Mouse (Mus musculus) limb, embryonic 11.5 days (tissue): ENCODE measurements around the gene Tnfaip8l1. TPM values are rescaled to one million over a fixed set of nuclear protein-coding genes. Genes with fewer than 3 reads are reported as not detected.

Experiments
- ATAC-seq: fragments of 200-750 bp; cut with Nextera tagmentation; 2 replicates; pipeline ENCODE4 v1.8.0; 2017; ENCODE audit warnings: low read depth; ENCODE audit not compliant: insufficient number of reproducible peaks, low FRiP score, low TSS enrichment
- DNase-seq: peaks from one replicate; pipeline ENCODE4 v3.0.0-alpha.2; 2015; ENCODE audit warnings: low spot score
- H3K27ac ChIP-seq: fragments of 300-500 bp; sonication (generic); replicated peaks from 2 replicates; pipeline ENCODE4 v1.5.1; 2014; ENCODE audit warnings: low read depth, mild to moderate bottlenecking, low read length
- H3K27me3 ChIP-seq: fragments of 300-500 bp; sonication (generic); 2 replicates; pipeline ENCODE4 v1.6.1; 2014; ENCODE audit warnings: mild to moderate bottlenecking, low read length, mixed read lengths; ENCODE audit not compliant: control insufficient read depth, insufficient read depth
- H3K36me3 ChIP-seq: fragments of 300-500 bp; sonication (generic); 2 replicates; pipeline ENCODE4 v1.6.1; 2014; ENCODE audit warnings: mild to moderate bottlenecking, low read length, moderate library complexity, mixed read lengths; ENCODE audit not compliant: control insufficient read depth, insufficient read depth
- H3K4me1 ChIP-seq: fragments of 300-500 bp; sonication (generic); 2 replicates; pipeline ENCODE4 v1.6.1; 2014; ENCODE audit warnings: low read length, mixed read lengths; ENCODE audit not compliant: control insufficient read depth, insufficient read depth
- H3K4me2 ChIP-seq: fragments of 300-500 bp; sonication (generic); 2 replicates; pipeline ENCODE4 v1.6.1; 2014; ENCODE audit warnings: low read depth, mild to moderate bottlenecking, moderate library complexity; ENCODE audit not compliant: severe bottlenecking
- H3K4me3 ChIP-seq: fragments of 300-500 bp; sonication (generic); 2 replicates; pipeline ENCODE4 v1.5.1; 2014; ENCODE audit warnings: low read depth, low read length
- H3K9ac ChIP-seq: fragments of 300-500 bp; sonication (generic); 2 replicates; pipeline ENCODE4 v1.6.1; 2014; ENCODE audit warnings: mild to moderate bottlenecking, low read length
- H3K9me3 ChIP-seq: fragments of 300-500 bp; sonication (generic); 2 replicates; pipeline ENCODE4 v1.6.1; 2016; ENCODE audit warnings: low read length; ENCODE audit not compliant: control insufficient read depth
- WGBS: fragments of 180-500 bp; shearing (Covaris S2); extraction: QIAGEN DNeasy Blood & Tissue Kit; methylation state at CpG from one replicate; pipeline ENCODE4 v1.1.7; 2014; 5-methylcytosine and 5-hydroxymethylcytosine counted together
- polyA plus RNA-seq: library from polyadenylated mRNA; unstranded; fragments of >200 nt; fragmentation: Nextera tagmentation; extraction: Ambion mirVana; gene quantifications from 2 replicates; pipeline ENCODE4 v1.2.1, GENCODE M21; 2014

Tnfaip8l1 gene
- polyA plus RNA-seq, 1 experiment from 2014 or later, result 9.2 TPM

GRCm38 (mm10) chr17:56144546-56144945, 17.7 kb upstream of the Tnfaip8l1 start:
- no peak overlapping the region for H3K4me2 ChIP-seq
- H3K27ac ChIP-seq, result no peak overlapping the region
- DNase-seq (no peak), ATAC-seq (no peak)
- peaks cover 11% of the 10 kb centered on the region for H3K4me1 ChIP-seq
- peaks cover 83% of the 10 kb centered on the region for H3K27me3 ChIP-seq
- 67% methylated on average over 9 of the region's 9 CpGs for WGBS
- H3K4me3 ChIP-seq, result no peak overlapping the region
- no peaks in the 10 kb centered on the region for H3K9me3 ChIP-seq
- no peak overlapping the region for H3K9ac ChIP-seq
- H3K36me3 ChIP-seq, result no peaks in the 10 kb centered on the region

GRCm38 (mm10) chr17:56146131-56146530, 16.1 kb upstream of the Tnfaip8l1 start:
- no peak for ATAC-seq
- H3K27me3 ChIP-seq, result peaks cover 77% of the 10 kb centered on the region
- no peak for DNase-seq
- H3K9me3 ChIP-seq, result no peaks in the 10 kb centered on the region
- H3K4me2 ChIP-seq, result no peak overlapping the region
- 12% methylated on average over 9 of the region's 9 CpGs for whole genome bisulfite sequencing
- no peaks in the 10 kb centered on the region for H3K36me3 ChIP-seq
- no peak overlapping the region for H3K27ac ChIP-seq
- H3K9ac ChIP-seq, result no peak overlapping the region
- H3K4me3 ChIP-seq, result no peak overlapping the region
- peaks cover 11% of the 10 kb centered on the region for H3K4me1 ChIP-seq

GRCm38 (mm10) chr17:56147420-56147819, 14.9 kb upstream of the Tnfaip8l1 start:
- Histone ChIP-seq H3K27me3 (peaks cover 64% of the 10 kb centered on the region), H3K4me1 (peaks cover 5% of the 10 kb centered on the region), H3K4me2 (no peak overlapping the region), H3K4me3 (no peak overlapping the region), H3K9ac (no peak overlapping the region), H3K9me3 (no peaks in the 10 kb centered on the region), H3K36me3 (no peaks in the 10 kb centered on the region), H3K27ac (no peak overlapping the region)
- 46% methylated on average over 12 of the region's 12 CpGs for WGBS
- ATAC-seq, result no peak
- DNase-seq, result no peak

- DNase-seq, result no peak
- Histone ChIP-seq H3K4me3 (no peak overlapping the region), H3K27me3 (peaks cover 59% of the 10 kb centered on the region), H3K4me2 (no peak overlapping the region), H3K4me1 (peaks cover 4% of the 10 kb centered on the region; the same call in 1 of the 2 replicates), H3K27ac (no peak overlapping the region), H3K9me3 (no peaks in the 10 kb centered on the region), H3K9ac (no peak overlapping the region), H3K36me3 (no peaks in the 10 kb centered on the region)
- 21% methylated on average over 9 of the region's 9 CpGs for WGBS
- no peak for ATAC-seq
These were observed 14.0 kb upstream of the Tnfaip8l1 start for GRCm38 (mm10) chr17:56148280-56148679.

- H3K4me1 ChIP-seq, result peaks cover 7% of the 10 kb centered on the region; the same call in 1 of the 2 replicates
- no peaks in the 10 kb centered on the region for H3K36me3 ChIP-seq
- peak overlapping the region; percentile 9; the same call in 1 of the 2 replicates for H3K4me3 ChIP-seq
- DNase-seq, result no peak
- H3K27ac ChIP-seq, result no peak overlapping the region
- ATAC-seq, result no peak
- H3K9me3 ChIP-seq, result no peaks in the 10 kb centered on the region
- under 1% methylated on average over 28 of the region's 30 CpGs for WGBS
- peaks cover 53% of the 10 kb centered on the region for H3K27me3 ChIP-seq
- peak overlapping the region; percentile 26 for H3K4me2 ChIP-seq
- H3K9ac ChIP-seq, result no peak overlapping the region; the same call in 1 of the 2 replicates
These were observed 13.3 kb upstream of the Tnfaip8l1 start for GRCm38 (mm10) chr17:56148790-56149618.

- Histone ChIP-seq H3K9ac (no peak overlapping the region), H3K9me3 (no peaks in the 10 kb centered on the region), H3K36me3 (no peaks in the 10 kb centered on the region), H3K27ac (no peak overlapping the region), H3K4me1 (peaks cover 7% of the 10 kb centered on the region; the same call in 1 of the 2 replicates), H3K27me3 (peaks cover 53% of the 10 kb centered on the region), H3K4me2 (no peak overlapping the region), H3K4me3 (no peak overlapping the region)
- WGBS, result 49% methylated on average over 2 of the region's 2 CpGs
- DNase-seq (no peak), ATAC-seq (no peak)
These were observed 12.4 kb upstream of the Tnfaip8l1 start for GRCm38 (mm10) chr17:56149897-56150296.

- ATAC-seq, result 0 out of 2 replicates have a peak, but pooled peaks have one; percentile 48
These were observed 8.6 kb upstream of the Tnfaip8l1 start for GRCm38 (mm10) chr17:56153643-56154042.

GRCm38 (mm10) chr17:56159729-56160128, 2.5 kb upstream of the Tnfaip8l1 start:
- Histone ChIP-seq H3K36me3 (no peaks in the 10 kb centered on the region), H3K27me3 (peaks cover 6% of the 10 kb centered on the region), H3K9me3 (no peaks in the 10 kb centered on the region), H3K4me2 (no peak overlapping the region), H3K27ac (no peak overlapping the region), H3K4me1 (0 out of 2 replicates have a peak, but pooled peaks cover 2% of the 10 kb centered on the region), H3K4me3 (no peak overlapping the region), H3K9ac (no peak overlapping the region)
- WGBS, result 2% methylated on average over 9 of the region's 9 CpGs
- peak; percentile 80 for DNase-seq
- ATAC-seq, result no peak; the same call in 1 of the 2 replicates

More at GRCm38 (mm10) chr17:56153643-56154042, 8.6 kb upstream of the Tnfaip8l1 start:
- Histone ChIP-seq H3K4me2 (no peak overlapping the region), H3K9me3 (no peaks in the 10 kb centered on the region), H3K36me3 (no peaks in the 10 kb centered on the region), H3K27me3 (peaks cover 24% of the 10 kb centered on the region), H3K9ac (no peak overlapping the region), H3K27ac (no peak overlapping the region), H3K4me3 (no peak overlapping the region), H3K4me1 (peaks cover 7% of the 10 kb centered on the region; the same call in 1 of the 2 replicates)
- peak; percentile 65 for DNase-seq
- 51% methylated on average over 9 of the region's 9 CpGs for WGBS
